Mouse (Mus musculus) midbrain, embryonic 10.5 days (tissue): ENCODE data around the gene Hsp90ab1. TPM values are rescaled to one million over a fixed set of nuclear protein-coding genes. Genes with fewer than 3 reads are reported as not detected.

Source experiments
- DNase-seq: peaks from one replicate; pipeline ENCODE4 v3.0.0-alpha.2; 2017; ENCODE audit warnings: low spot score
- H3K27ac ChIP-seq: fragments of 300-500 bp; sonication (generic); replicated peaks from 2 replicates; pipeline ENCODE4 v1.5.1; 2016; ENCODE audit warnings: mild to moderate bottlenecking
- H3K27me3 ChIP-seq: fragments of 300-500 bp; sonication (generic); 2 replicates; pipeline ENCODE4 v1.6.1; 2016; ENCODE audit warnings: low read depth, mild to moderate bottlenecking; ENCODE audit not compliant: poor library complexity, severe bottlenecking
- H3K36me3 ChIP-seq: fragments of 300-500 bp; sonication (generic); 2 replicates; pipeline ENCODE4 v1.6.1; 2016; ENCODE audit warnings: mild to moderate bottlenecking, moderate library complexity
- H3K4me1 ChIP-seq: fragments of 300-500 bp; sonication (generic); 2 replicates; pipeline ENCODE4 v1.6.1; 2016
- H3K4me3 ChIP-seq: fragments of 300-500 bp; sonication (generic); 2 replicates; pipeline ENCODE4 v1.5.1; 2016; ENCODE audit warnings: mild to moderate bottlenecking, moderate library complexity
- H3K9me3 ChIP-seq: fragments of 300-500 bp; sonication (generic); replicated peaks from 2 replicates; pipeline ENCODE4 v1.6.1; 2016; ENCODE audit warnings: mild to moderate bottlenecking
- WGBS: fragments of 180-500 bp; shearing (Covaris S2); methylation state at CpG from one replicate; pipeline ENCODE4 v1.1.7; 2016; 5-methylcytosine and 5-hydroxymethylcytosine counted together
- polyA plus RNA-seq: library from polyadenylated mRNA; unstranded; fragments of >200 nt; fragmentation: Nextera tagmentation; extraction: Ambion mirVana; gene quantifications from 2 replicates; pipeline ENCODE4 v1.2.1, GENCODE M21; 2016

Hsp90ab1 gene
- polyA plus RNA-seq, 1 experiment from 2014 or later, result 2,044 TPM

GRCm38 (mm10) chr17:45602984-45603383 is 29.9 kb upstream of the Hsp90ab1 start:
- Histone ChIP-seq H3K4me3 (no peak overlapping the region), H3K27me3 (peaks cover 50% of the 10 kb centered on the region), H3K4me1 (peaks cover 36% of the 10 kb centered on the region), H3K27ac (no peak overlapping the region), H3K9me3 (no peaks in the 10 kb centered on the region; the same call in 1 of the 2 replicates), H3K36me3 (no peaks in the 10 kb centered on the region)
- DNase-seq, result no peak
- WGBS, result 87% methylated on average over 3 of the region's 3 CpGs

- WGBS, result 39% methylated on average over 6 of the region's 6 CpGs
- Histone ChIP-seq H3K27ac (peak within 1 kb of the TSS; percentile 65), H3K4me3 (peak within 1 kb of the TSS; percentile 26), H3K36me3 (no peaks in the 10 kb centered on the region), H3K4me1 (peaks cover 46% of the 10 kb centered on the region), H3K27me3 (peaks cover 61% of the 10 kb centered on the region), H3K9me3 (no peaks in the 10 kb centered on the region)
- no peak for DNase-seq
These were observed 28.8 kb upstream of the Hsp90ab1 start, which contains the start of gene Mymx for GRCm38 (mm10) chr17:45601877-45602304. Mymx (minus strand) TSS chr17:45602102.

- no peak for DNase-seq
These were observed 28.3 kb upstream of the Hsp90ab1 start for GRCm38 (mm10) chr17:45601325-45601724.

GRCm38 (mm10) chr17:45600267-45600666 is 27.2 kb upstream of the Hsp90ab1 start:
- Histone ChIP-seq H3K9me3 (no peaks in the 10 kb centered on the region), H3K27me3 (peaks cover 77% of the 10 kb centered on the region), H3K4me1 (peaks cover 62% of the 10 kb centered on the region), H3K27ac (no peak overlapping the region), H3K36me3 (no peaks in the 10 kb centered on the region), H3K4me3 (no peak overlapping the region)
- WGBS, result 54% methylated on average over 8 of the region's 8 CpGs
- no peak for DNase-seq

More at GRCm38 (mm10) chr17:45601325-45601724, 28.3 kb upstream of the Hsp90ab1 start:
- Histone ChIP-seq H3K36me3 (no peaks in the 10 kb centered on the region), H3K27ac (peak overlapping the region; percentile 65), H3K4me1 (peaks cover 52% of the 10 kb centered on the region), H3K27me3 (peaks cover 66% of the 10 kb centered on the region), H3K4me3 (peak overlapping the region; percentile 26), H3K9me3 (no peaks in the 10 kb centered on the region)
- 12% methylated on average over 22 of the region's 22 CpGs for WGBS

GRCm38 (mm10) chr17:45599446-45600242 is 26.6 kb upstream of the Hsp90ab1 start, which contains the start of gene Slc29a1:
Slc29a1 (minus strand) TSS chr17:45599606.
- Histone ChIP-seq H3K9me3 (no peaks in the 10 kb centered on the region), H3K4me1 (peaks cover 69% of the 10 kb centered on the region), H3K36me3 (no peaks in the 10 kb centered on the region), H3K27ac (peak within 1 kb of the TSS; percentile 81), H3K27me3 (peaks cover 83% of the 10 kb centered on the region), H3K4me3 (peak within 1 kb of the TSS; percentile 56)
- WGBS, result 14% methylated on average over 32 of the region's 32 CpGs
- no peak for DNase-seq

GRCm38 (mm10) chr17:45598891-45599290 is 25.8 kb upstream of the Hsp90ab1 start:
- WGBS, result 64% methylated on average over 3 of the region's 3 CpGs
- H3K36me3 ChIP-seq, result no peaks in the 10 kb centered on the region
- peak overlapping the region; percentile 56 for H3K4me3 ChIP-seq
- no peak for DNase-seq
- H3K27me3 ChIP-seq, result peaks cover 91% of the 10 kb centered on the region
- H3K9me3 ChIP-seq, result no peaks in the 10 kb centered on the region
- peaks cover 76% of the 10 kb centered on the region for H3K4me1 ChIP-seq
- peak overlapping the region; percentile 81 for H3K27ac ChIP-seq

GRCm38 (mm10) chr17:45598376-45598775 is 25.3 kb upstream of the Hsp90ab1 start:
- H3K27me3 ChIP-seq, result peaks cover 96% of the 10 kb centered on the region
- H3K36me3 ChIP-seq, result no peaks in the 10 kb centered on the region
- DNase-seq, result no peak
- no peaks in the 10 kb centered on the region for H3K9me3 ChIP-seq
- no peak overlapping the region for H3K27ac ChIP-seq
- WGBS, result 90% methylated on average over 2 of the region's 2 CpGs
- no peak overlapping the region for H3K4me3 ChIP-seq
- H3K4me1 ChIP-seq, result peaks cover 81% of the 10 kb centered on the region

GRCm38 (mm10) chr17:45597787-45598186 is 24.7 kb upstream of the Hsp90ab1 start:
- Histone ChIP-seq H3K4me3 (no peak overlapping the region), H3K9me3 (no peaks in the 10 kb centered on the region), H3K27ac (no peak overlapping the region), H3K4me1 (peaks cover 87% of the 10 kb centered on the region), H3K36me3 (no peaks in the 10 kb centered on the region), H3K27me3 (peaks cover 99% of the 10 kb centered on the region)
- 54% methylated on average over 3 of the region's 3 CpGs for WGBS
- peak; percentile 40 for DNase-seq

- H3K27ac ChIP-seq, result peak overlapping the region; percentile 81
- H3K9me3 ChIP-seq, result no peaks in the 10 kb centered on the region
- H3K4me3 ChIP-seq, result 0 out of 2 replicates have a peak overlapping the region, but pooled peaks have one; percentile 7
- peaks cover 100% of the 10 kb centered on the region for H3K27me3 ChIP-seq
- H3K36me3 ChIP-seq, result no peaks in the 10 kb centered on the region
- DNase-seq, result peak; percentile 63
- 30% methylated on average over 11 of the region's 11 CpGs for WGBS
- H3K4me1 ChIP-seq, result peaks cover 91% of the 10 kb centered on the region
These were observed 23.7 kb upstream of the Hsp90ab1 start for GRCm38 (mm10) chr17:45596631-45597396.

- H3K27me3 ChIP-seq, result peaks cover 93% of the 10 kb centered on the region
- 3% methylated on average over 23 of the region's 23 CpGs for WGBS
- peak overlapping the region; percentile 81 for H3K27ac ChIP-seq
- H3K4me1 ChIP-seq, result peaks cover 90% of the 10 kb centered on the region
- H3K4me3 ChIP-seq, result peak overlapping the region; percentile 66
- no peaks in the 10 kb centered on the region for H3K9me3 ChIP-seq
- no peak for DNase-seq
- H3K36me3 ChIP-seq, result no peaks in the 10 kb centered on the region
These were observed 22.8 kb upstream of the Hsp90ab1 start for GRCm38 (mm10) chr17:45595736-45596390.

GRCm38 (mm10) chr17:45594881-45595735 is 22.0 kb upstream of the Hsp90ab1 start:
- WGBS, result 2% methylated on average over 58 of the region's 58 CpGs
- H3K9me3 ChIP-seq, result no peaks in the 10 kb centered on the region
- H3K36me3 ChIP-seq, result peaks cover 4% of the 10 kb centered on the region; the same call in 1 of the 2 replicates
- peak; percentile 77 for DNase-seq
- peaks cover 86% of the 10 kb centered on the region for H3K27me3 ChIP-seq
- peaks cover 93% of the 10 kb centered on the region for H3K4me1 ChIP-seq
- H3K27ac ChIP-seq, result peak overlapping the region; percentile 81
- H3K4me3 ChIP-seq, result peak overlapping the region; percentile 66
